Mouse (Mus musculus): Measurements from ENCODE around the gene Pam.

The Pam gene

GRCm38 (mm10) chr1:98095246-98095990 lies at the start of gene Pam:
TSS of gene Pam (minus strand) at chr1:98095646.
- peak; percentile 57 to 58 for DNase-seq

DNA sequence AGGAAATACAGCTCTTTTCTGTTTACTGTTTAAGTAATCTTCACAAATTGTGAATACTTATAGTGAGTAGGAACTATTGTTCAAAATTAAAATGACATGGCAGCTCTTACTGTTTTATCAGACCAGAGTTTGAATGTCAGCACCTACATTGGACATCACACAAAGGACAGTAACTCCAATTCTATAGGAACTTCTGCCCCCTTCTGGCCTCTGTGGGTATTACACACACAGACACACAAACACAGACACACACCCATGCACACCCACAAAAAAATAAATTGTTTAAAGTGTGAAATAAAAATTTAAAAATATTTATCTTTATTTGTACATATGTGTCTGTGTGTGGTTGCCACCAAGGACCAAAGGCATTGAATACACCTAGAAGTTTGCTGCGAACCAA lies 49.4 kb upstream of the Pam start:
- no peak for DNase-seq

GRCm38 (mm10) chr1:98131244-98131643 lies 35.8 kb upstream of the Pam start:
- no peak for DNase-seq

DNA sequence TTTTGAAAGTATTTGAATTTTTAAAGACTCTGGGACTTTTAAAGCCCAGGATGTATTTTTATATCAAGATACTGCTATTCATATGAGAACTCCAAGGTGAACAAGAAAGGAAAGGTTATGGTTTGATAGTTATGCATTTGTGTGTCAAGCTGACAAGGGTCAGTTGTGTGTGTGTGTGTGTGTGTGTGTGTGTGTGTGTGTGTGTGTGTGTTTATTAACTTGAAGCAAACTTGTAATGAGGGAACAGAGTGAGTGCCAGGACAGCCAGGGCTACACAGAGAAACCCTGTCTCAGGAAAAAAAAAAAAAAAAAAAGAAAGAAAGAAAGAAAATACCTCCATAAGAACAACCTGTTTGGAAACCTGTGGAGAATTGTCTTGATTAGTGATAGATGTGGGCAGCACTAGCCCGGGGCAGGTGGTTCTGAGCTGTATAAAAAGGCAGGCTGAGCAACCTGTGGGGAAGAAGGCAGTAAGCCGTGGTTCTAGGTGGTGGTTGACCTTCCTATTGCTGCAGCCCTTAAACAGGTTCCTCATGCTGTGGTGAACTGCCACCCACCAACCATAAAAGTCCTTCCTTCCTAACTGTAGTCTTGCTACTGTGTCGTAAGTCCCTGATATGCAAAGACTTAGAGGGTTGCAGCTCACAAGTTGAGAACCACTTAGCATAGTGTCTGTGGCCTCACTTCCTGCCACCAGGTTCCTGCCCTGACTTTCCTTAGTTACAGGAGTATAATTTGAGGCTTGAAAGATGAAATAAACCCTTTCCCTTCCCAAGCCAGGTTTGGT lies 34.3 kb upstream of the Pam start:
- DNase-seq: no peak

DNA sequence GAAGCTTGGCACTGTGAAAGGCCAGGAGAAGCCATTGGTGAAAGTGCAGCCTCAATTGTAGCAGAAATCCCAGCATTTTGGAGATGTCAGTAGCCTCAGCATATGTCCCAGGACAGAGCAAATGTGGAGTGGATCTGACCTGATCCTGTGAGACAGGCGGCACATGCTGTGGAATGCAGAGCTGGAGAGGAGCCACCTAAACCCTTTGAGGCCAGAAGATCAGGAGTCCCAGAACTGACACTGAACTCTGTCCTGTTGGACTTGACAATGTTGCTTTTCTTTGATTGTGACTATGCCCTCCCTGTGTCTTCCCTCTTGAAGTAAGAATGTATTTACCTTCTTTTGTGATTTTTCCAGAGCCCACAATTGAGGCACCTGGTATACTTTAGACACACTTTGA lies 33.7 kb upstream of the Pam start:
- DNase-seq: no peak

DNA sequence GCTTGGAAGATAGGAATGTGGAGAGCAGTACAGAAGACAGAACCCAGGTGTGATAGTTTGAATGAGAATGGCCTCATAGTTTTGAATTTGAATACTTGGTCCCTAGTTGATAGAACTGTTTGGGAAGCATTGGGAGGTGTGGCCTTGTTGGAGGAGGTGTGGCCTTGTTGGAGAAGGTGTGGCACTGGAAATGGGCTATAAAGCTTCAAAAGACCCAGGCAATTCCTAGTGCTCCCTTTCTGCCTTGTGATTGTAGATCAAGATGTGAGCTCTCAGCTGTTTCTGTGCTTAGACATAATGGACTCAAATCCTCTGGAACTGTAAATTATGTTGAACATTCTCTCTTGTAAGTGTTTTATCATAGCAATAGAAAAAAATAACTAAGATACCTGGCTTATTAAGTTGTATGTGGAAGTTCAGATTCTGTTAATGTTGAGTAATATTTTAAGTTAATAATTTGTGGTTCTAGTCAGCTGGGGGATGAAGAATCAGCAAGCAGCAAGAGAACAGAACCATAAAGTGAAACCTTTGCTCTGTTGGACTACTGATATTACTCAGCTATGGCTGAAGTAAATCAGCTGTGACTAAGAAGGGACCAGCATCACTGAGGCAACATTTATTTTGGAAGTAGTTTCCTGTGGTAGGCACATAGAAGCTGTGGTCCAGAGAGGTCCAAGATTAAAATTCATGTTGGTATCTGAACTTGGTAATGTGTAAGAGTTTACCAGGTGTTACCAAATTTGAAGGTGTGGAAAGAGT lies 33.1 kb upstream of the Pam start:
- no peak for DNase-seq

DNA sequence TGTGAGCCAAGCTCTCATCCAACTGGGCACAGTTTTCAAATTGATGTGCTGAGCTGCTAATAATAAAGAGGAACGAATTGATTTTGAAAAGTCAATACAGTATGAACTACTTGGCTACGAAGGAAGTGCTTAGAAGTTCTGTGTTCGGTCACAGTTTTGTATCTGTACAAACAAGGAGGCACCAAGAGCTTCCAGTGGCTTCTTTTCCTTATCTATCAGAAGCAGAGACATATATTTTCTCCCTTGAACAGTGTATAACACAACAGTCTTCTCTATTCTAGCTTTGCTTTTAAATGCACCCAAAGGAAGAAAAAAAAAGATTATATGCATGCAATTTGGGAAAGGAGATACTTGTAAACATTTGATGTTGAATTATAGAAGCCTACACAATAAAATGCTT lies 30.8 kb upstream of the Pam start:
- DNase-seq: no peak

GRCm38 (mm10) chr1:98124727-98125126 lies 29.3 kb upstream of the Pam start:
- no peak for DNase-seq

GRCm38 (mm10) chr1:98119595-98119994 lies 24.1 kb upstream of the Pam start:
- DNase-seq: no peak

DNA sequence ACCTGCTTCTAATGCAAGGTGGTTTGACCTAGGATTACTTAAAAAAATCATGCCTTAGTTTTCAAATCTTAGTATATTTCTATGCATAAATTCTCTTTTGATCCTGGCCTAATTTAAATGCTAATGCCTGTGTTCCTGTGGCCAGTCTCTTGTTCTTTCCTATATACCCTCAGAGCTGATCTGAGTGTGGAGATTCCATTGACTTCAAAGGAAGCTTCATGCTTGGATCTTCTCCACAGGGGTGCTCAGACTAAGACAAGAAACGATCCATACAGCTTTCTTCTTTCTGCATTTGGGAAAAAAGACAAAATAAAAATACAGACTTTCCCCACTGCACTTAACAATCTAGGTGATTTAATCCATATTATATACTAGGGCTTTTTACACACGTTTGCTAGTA lies 12.2 kb upstream of the Pam start:
- no peak for DNase-seq

GRCm38 (mm10) chr1:98099441-98099840 lies 4.0 kb upstream of the Pam start:
- no peak for DNase-seq

DNA sequence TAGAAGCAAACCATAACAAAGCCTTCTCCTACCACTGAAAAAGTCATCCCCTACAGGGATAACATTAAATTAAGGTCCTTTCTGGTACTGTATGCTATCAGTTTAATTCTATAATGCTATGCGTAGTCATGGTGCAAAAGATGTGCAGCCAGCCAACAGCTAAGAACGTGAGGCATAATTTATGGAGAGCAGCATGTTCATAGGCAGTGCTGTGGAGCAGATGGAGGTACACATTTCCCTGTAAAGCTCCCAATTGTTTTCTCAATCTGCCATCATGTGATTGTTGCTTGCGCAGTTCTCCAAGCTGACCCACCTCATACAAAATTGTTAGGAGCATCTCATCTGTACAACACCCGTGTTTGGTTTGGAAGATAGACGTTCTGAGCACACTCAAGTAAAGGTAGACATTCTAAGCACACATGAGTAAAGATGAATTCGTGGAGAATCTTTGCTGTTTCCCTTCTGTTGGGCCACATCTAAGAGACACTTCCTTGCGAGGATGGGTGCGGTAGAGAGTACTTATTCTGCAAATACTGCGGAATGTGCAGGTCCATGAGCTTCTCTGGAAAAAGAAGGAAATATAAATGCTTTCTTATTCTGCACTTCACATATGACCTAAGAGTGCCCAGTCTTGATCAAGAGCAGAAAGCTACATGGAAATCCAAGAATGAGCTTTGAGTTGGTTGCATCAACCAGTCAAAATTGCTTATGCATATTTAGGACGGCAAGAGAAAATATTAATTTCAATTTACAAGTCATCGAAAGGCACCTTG lies 2.7 kb upstream of the Pam start:
- DNase-seq: no peak

DNA sequence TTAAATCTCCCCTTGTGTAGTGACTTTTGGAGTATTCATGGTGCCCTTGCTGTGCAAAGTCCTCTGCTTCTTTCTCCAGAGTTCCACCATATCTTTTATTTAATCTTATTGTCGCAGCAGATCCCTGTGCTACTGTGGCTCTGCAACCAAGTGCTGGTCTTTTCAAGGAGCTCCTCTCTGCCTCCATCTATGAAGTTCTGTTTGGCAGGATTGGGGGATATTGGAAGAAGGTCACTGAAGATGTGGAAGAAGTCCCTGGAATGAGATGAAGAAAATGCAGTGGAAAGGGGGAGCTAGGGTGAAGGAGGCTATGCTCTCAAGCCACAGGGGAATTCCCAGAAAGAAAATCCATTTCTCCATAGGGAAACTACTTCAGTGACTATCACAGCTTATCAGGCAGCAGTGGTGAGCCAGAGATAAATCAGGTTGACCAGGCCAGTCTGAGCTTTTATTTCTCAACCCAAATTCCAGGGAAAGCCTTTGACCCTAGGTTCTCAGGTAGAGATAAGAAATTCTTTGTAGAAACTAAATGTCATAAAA lies 1.0 kb upstream of the Pam start:
- DNase-seq: no peak

- DNase-seq: no peak
Measured at GRCm38 (mm10) chr1:98095991-98096330, 515 bp upstream of the Pam start.

DNA sequence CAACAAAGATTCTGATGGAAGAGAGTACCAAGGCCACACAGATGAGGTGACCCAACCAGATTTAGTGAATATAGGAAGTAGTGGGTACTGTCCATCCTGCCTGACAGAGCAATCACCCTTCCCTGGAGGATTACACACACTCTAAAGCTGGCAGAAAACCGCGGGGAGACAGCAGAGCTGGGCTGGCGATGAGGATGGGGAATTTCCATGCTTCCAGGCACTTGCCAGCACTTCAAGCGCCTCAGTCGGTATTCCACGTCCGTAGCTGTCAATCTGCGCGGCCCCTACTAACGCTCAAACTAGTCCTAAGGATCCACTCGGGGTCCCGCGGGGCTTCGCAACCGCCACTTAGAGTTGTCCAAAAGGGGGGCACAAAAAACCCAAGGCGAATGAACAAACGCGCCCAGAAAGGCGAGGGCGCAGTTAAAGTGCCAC lies 618 bp downstream of the Pam start:
- DNase-seq: no peak

GRCm38 (mm10) chr1:98089336-98089975 lies 6.0 kb downstream of the Pam start:
- no peak for DNase-seq

- DNase-seq: no peak
Measured at GRCm38 (mm10) chr1:98086456-98086855, 9.0 kb downstream of the Pam start.

DNA sequence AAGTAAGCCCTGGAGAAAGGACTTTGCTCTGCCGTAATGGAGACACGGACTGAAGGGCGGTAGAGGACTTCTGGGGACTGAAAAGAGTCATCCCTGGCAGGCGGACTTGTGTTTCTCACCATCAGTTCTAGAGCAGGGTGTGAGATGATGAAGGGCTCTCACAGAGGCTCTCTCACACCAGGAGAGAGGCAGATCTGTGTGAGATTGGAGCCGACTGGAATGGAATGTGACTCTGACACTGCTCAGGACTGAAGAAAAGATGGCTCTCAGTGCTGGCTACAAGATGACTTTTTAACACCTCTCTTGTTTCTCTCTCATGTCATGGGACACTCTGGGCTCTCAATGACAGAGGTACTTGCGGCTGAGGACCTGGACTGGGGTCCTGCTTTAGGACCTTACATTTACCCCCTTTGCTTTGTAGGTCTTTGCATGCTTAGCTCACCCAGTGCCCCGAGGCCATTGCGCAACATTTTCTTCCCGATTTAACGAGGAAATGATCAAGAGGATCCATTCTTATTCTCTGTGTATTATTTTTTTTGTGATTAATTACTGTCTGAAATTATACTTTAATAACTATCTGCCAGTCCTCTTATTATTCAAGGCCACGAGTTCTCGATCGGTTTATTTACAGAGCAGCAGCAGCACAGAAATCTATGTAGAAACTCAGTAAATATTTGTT lies 10.7 kb downstream of the Pam start:
- no peak for DNase-seq

DNA sequence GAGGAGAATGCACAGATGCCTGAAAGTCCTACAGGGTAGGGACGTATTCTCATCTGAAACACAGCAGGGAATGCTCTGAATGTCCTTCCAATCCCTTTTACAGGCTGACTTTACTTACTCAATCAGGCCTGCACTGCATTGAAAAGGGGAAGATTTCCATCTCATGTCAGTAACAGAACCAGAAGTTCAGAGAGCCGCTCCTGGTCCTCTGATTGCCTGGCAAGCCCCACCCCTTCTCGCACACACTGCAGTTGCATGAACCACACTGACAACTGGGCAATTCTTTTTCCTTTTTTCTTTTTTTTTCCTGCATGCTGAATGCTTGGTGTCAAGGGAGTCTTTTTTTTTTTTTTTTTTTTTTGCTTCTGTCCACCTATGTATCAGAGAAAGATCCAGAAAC lies 11.9 kb downstream of the Pam start:
- no peak for DNase-seq

DNA sequence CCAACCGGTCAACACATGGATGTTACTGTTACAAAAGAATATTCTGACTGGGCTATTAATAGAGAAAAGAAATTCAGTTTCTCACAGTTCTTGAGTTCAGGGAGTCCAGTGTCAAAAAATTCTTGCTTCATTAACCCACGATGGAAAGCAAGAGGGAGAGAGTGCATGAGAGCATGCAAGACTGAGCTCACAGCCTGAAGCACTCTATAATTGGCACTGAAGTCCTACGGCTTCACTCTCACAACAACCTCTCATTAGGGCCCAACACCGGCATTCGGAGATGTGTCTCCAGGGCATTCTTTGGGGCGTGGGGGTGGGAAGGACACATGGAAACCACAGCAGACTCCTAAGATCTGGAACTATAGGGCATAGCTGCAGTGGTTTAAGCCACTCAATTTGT lies 12.5 kb downstream of the Pam start:
- no peak for DNase-seq

- no peak for DNase-seq
Measured at GRCm38 (mm10) chr1:98080431-98080830, 15.0 kb downstream of the Pam start.

GRCm38 (mm10) chr1:98079640-98080039 lies 15.8 kb downstream of the Pam start:
- DNase-seq: no peak

Data from thymus, adult 18-20 months (tissue).